Mouse (Mus musculus) R1 (cell line): ENCODE results near the gene Tex11.
A peak's percentile ranks its signal among the peaks of the same experiment; 100 is the strongest.

ENCODE experiments used
- DNase-seq: peaks from one replicate; pipeline ENCODE4 v3.0.0-alpha.2; 2018; ENCODE audit warnings: low read depth, low spot score

Gene Tex11

DNA sequence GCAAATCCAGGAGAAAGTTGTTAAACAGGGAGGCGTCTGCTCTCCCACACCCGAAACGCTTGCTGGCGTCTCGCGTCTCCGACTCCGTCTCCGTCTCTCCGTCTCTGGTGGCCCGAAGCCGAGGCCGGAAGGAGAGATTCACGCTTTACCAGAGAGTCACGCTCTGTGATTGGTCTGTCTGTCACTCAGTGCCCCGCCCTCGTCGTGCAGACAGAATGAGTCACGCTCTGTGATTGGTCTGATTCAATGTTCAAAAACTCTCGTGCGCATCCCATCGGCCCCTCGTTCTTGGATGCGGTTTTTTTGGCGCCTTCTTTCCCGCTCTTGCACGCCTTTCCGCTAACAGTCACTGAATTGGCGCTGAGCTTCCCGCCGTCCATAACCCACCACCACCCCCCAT is at the start of gene Tex11:
Gene Tex11, minus strand, starts transcription at position 127 of the 400 bp plus-strand sequence.
- DNase-seq = peak; percentile 81

DNA sequence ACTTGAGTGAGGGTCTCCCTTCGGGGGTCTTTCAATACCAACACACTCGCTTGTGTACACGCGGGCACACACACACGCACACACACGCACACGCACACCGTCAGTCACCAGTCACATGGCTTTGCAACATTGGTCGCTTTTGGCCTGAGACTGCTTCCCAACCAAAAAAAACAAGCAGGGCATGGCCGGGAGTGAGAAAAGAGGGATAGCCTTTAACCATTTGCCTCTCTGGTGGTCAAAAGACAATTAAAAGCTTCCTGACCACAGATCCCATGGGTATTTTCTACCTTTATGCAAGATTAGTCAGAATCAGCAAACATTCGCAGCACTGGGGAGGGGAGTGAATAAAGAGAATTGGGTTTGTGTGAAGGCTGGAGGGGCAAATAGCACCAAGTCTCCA is 26.5 kb upstream of the Tex11 start, which contains the start of gene Slc7a3:
Gene Slc7a3, minus strand, starts transcription at position 101 of the 400 bp plus-strand sequence.
- DNase-seq = no peak

DNA sequence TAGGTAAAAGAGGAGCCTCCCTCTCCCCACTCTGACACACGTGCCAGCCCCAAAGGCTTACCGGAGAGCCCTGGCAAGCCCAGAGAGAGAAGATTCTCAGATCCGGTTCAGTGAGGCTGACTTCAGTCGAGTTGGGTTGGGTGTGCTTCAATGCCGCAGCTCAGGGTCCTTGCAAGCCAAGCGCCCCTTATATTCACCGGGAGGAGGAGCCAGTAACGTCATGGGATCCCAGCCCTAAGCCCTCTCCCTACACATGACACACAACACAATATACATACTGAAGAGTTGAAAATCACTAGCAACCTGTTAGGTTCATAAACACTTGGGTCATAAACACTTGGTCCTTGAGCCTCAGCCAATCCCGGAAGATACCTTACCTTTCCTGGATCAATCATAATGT is 25.7 kb upstream of the Tex11 start:
- DNase-seq = peak; percentile 70

DNA sequence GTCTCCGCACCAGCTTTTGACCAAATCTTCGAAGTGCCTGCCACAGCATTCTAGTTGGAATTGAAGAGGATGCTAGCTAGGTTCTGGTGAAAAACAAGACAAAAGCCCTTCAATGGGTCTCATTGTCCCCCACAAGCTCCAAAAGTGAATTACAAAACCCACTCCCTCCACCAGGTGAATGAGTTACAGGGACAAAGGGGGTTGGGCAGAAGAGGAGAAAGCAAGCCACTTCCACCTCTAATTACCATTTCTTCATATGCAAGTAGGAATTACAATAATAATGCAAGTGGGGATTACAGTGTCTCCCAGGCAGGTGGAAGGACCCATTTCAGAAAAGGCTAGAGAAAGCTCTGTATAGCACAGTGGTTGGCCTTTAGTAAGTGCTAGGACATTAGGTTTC is 24.7 kb upstream of the Tex11 start:
- DNase-seq = peak; percentile 95

DNA sequence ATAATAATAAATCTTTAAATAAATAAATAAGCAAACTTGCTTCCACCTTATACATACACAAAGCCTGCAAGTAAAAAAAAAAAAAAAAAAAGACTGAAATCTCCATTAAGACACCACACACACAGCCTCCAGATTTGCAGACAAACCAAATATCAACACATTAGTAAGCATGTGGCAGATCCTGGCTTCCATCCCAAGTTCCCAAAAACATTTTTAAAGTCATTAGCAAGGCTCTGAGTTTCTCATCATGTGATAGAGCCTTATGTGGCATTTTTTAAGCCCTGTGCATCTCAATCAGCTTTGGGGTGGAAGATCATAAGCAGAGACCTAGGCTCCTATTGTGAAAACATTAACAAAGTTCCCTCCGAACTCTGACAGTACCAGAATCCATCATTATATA is 5.8 kb upstream of the Tex11 start:
- no peak for DNase-seq

DNA sequence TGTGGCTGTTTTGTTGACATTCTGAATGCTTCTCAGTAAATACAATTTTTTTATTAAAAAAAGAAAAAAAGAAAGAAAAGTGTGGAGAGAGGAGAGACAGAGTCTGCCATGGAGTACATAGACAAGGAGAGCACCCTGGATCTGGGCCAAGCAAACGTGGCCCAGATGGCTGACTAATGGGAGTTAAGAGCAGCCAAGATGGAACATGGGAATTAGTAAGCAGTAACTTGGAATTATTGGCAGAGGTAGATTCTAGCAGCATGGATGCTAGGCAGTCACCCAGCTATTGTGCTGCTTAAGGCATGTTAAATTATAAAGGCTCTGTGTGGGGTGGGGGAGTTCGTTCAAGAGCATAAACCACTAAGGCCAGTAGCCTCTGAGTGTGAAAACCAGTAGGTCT is 4.0 kb upstream of the Tex11 start:
- no peak for DNase-seq

DNA sequence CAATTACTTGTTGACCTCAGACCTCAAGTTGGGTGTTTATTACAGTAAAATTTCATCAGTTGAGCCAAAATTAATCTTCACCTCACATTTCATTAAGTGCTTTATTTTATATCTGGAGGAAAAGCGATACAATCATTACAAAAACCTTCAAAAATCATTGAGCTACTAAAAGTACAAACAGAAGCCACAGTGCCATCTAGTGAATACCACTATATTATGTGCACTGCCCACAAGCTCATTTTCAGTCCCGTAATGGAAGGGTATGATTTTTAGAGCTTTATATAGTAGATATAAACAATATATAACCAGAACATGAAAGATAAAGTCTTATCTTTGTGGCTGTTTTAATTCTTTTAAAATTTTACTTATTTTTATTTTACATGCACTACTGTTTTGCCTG is 115.8 kb downstream of the Tex11 start:
- no peak for DNase-seq

DNA sequence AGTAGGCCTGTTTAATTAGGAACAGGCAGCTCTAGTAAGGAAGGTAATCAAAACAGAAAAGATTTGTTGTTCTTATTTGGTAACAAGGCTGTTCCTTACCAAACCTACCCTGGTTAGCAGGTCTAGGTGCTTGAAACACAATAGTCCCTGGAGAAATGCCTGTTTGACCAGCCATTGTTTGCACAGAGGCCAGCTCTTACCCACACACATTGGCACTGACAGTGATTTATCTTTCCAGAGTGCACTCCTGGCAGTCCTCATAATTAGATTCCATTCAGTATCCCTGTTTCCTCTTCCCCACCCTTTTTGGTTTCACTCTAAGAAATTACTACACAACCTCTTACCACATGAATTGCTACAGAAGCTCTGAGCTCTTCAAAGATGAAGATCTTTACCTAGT is 220.3 kb downstream of the Tex11 start:
- DNase-seq = no peak

DNA sequence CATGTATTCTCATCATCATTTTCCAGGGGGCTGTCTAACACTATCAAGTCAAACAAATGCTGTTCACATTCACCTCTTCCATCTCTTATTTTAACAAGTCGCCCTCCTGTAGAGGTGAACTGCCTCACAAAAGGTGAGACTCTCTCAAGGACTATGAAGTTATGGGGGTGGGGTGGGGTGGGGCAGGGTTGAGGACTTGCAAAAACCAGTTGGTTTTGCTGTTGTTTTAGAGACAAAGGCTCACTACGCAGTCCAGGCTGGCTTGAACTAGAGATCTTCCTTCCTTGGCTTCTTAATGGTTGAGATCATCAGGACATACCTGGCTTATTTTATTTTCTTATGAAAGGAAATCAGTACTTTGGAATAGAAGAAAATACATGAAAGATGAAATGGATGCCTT is 226.7 kb downstream of the Tex11 start:
- DNase-seq = peak; percentile 49

DNA sequence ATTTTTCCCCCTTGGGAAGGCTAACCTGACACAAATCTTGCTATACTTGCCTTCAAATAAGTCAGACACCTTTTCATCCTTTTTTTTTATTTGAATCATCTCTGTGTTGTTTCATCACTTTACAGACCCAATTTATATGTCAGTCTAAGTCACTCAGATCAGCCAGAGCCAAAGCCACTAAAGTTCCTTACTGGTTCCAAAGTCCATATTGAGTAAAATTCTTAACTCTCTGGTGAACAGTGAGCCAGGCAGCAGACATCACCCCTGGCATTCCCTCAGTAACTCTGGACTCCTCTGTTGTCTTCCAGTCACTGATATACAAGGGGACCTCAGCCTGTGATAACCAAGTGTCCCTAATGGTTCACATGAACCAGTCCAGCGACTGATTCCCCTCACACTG is 233.9 kb downstream of the Tex11 start:
- DNase-seq = no peak

DNA sequence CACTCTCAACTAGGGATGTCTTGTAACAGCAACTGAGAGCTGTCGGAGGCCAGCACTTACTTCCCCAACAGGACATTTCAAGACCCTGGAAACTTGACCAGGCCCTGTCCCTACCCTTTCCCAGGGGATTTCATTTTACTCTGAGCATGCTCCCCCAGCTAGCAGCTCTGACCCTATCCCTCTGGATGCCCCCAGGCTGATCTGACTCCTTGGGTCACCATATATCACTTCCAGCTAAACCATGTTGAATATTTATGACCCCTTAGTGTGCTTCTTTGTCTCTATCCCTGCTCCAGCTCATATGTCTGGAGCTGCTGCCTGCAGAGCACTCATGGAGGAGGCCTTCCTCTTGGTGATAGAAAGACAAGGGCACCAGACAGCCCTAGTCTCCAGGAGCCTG is 238.3 kb downstream of the Tex11 start:
- DNase-seq = no peak

DNA sequence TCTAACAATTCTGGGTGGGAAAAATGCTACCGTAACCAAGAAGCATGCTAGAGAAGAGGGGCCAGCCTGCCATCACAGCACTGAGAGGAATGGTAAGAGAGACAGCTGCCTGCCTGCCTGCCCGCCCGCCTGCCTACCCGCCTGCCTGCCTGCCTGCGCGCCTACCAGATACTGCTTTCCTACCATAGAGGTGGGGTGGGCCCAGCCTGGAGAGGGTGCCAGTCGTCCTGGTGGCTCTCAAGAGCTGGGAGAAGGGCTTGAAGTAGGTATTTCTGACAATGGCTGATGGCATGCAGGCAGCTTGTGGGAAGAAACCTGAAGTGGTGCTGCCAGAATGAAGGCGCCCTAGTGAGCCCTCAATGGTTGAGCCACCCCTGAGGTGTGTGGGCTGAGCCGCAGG is 240.8 kb downstream of the Tex11 start:
- DNase-seq = no peak

DNA sequence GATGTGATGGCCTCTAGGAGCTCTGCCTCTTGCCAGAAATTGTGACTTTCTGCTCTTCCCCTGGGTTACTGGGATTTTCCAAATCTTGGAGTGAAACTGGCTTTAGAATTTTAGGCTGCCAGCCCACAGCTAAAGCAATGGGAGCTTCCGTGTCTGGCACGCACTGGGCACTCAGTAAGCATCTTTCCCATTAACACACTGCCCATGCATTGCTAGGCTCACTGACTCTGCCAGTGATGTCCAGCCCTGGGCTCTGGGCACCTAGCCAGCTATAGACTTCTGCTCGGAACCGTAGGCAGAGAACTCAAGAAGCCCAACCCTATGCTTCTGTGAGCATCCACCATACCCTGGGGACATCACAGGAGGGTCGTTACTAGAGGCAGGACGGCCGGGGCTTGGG is 243.7 kb downstream of the Tex11 start:
- DNase-seq = no peak

DNA sequence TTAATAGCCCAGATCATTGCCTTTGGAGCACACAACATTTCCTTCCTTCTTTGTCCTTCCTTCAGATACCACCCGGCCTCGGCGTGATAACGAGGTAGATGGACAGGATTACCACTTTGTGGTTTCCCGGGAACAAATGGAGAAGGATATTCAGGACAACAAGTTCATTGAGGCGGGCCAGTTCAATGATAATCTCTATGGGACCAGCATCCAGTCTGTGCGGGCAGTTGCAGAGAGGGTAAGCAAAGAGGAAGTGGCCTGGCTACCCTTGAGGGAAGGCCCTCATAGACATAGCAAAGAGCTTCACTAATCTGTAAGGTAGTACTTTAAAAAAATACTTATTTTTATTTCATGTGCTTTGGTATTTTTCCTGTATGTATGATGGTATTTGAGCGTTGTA is 245.3 kb downstream of the Tex11 start:
- DNase-seq = no peak

DNA sequence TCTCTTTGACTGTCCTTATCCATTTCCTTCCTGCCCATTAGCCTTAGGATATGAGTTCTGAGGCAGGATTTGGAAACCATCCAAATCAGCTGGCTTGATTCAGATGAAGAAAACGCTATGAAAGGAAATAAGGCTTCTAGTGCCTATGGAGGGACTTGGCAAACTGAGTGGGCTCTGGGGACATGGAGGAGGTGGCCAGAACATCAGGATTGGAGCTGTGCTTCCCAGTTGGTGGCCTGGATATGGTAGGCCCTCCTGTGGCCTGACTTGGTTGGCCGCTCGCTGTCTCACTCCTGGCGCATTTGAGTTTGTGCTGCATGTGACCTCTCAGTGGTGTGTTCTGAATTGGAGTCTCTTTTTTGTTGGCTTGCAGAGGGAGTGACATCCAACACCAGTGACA is 248.3 kb downstream of the Tex11 start:
- DNase-seq = no peak

DNA sequence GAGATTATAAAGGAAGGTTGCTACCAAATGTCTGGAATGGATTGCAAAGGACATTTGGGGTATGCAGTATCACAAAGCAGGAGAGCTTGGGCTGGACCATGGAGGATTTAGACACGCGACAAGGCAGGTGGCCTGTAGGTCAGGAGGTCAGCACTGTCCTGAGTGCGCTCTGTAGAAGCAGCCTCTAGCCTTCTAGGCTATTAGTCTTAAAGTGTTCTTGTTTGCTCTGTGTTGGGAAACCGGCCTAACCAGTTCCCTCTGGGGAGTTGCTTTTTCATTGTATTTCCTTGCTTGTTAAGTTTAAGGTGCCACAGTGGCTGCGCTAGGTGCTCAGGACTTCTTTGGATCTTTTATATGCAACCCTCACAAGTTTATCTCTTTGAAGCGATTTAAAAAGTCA is 257.4 kb downstream of the Tex11 start:
- DNase-seq = peak; percentile 25

DNA sequence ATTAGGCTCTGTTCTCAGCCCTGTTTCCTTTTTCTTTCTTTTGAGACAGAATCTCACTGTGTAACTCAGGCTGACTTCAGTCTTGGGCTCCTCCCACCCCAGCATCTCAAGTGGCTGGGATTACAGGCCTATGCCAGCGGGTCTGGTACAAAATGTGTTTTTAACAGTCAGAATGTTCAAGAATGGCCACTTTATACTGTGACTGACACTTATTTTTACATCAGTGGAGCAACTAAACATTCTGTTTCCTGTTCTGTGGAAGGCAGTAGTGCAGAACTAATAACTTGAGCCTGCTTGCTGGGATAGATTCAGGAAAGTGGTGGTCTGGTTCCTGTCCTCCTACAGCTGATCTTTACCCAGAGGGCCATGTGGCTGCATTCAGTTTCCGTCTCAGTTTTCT is 258.8 kb downstream of the Tex11 start:
- no peak for DNase-seq

DNA sequence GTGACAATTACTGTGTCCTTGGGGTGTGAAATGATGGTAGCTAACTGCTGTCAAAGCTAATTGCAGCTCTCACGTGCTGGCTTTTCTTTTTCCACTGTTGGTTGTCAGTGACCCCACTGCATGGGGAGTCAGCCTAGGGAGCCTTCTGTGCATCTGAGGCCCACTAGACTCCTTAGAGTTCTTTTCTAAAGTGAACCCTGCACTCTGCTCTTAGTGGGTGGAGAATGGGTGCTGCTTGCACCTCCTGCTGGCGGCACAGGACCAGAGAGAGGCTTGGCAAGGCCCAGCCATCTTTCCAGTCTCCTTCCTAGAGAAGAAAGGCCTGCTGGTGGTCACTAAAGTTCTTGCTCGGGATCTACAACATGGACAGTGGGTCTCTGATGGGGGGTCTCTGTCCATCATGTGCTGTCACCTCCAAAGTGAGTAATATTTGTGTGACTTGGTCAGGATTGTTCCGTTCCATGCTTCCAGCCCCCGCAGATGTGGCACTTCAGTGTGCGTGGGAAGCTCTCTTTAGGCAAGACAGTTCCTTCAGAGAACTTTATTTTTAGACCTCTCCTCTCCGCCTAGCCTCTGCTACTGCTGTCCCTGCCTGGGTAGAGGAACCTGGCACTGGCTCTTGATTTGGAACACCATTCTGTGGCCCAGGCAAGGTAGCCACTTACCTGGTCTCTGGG is 261.5 kb downstream of the Tex11 start:
- no peak for DNase-seq

DNA sequence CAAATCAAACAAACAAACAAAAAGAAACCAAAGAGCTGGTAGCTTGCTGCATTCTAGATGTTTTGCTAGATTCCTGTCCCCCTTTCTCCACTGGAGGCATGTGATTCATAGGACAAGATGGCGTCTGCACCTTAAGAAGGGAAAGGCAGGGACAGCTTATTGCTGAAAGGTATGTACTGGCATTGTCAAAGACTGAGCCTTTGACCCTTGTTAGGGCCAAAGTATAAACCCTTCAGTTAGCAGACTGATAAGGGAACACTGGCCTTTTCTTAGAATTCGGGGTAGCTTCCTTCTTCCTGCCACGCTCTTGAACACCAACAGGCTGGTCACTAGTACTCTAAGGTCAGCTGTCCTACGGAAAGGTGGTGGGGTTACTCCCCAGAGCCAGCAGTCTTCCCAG is 262.1 kb downstream of the Tex11 start:
- no peak for DNase-seq

DNA sequence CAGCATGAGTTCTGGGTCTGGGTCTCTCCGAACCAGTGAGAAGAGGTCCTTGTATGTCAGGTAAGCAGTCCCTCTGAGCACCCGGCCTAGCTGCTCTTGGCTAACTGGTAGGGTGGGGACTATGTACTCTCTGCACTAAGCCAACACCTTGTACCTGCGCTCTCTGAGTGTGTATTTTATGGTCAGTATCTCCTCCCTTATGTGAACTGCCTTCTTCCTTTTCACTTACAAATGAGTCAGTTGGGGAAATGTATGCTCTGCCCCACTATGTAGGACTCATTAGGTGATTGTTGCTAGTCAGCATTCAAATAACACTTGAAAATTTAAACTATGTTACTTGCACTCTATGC is 262.8 kb downstream of the Tex11 start:
- no peak for DNase-seq

DNA sequence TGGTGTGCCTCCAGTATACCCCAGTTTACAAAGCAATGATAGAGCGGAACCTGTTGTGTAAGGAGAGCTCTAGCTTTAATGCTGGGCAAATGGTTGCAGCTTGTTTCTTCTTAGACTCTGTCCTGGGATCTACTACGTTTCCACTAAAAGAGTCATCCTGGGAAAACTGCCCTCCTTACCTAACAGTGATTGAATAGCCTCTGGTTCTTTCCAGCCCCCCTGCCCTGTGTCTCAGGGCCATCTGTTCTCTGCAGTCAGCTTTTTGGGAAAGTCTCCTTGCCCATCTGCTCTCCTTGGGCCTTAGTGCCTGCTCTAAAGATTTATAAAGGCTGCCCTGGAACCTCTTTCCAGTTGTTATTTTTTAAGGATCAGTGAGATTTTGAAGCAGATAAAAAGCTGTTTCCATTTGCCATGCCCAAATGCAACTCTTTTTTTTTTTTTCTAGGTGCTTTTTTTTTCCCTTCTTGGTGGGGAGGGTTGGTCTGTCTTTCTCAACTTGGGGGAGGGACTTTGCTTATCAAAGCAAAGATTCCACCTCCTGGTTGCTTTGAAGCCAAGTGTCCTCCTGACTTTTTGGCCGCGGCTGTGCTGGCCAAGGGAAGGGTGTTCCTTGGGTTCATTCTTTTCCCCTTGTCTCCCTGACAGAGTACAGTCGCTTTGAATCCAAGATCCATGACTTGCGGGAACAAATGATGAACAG is 263.3 kb downstream of the Tex11 start:
- DNase-seq = no peak

DNA sequence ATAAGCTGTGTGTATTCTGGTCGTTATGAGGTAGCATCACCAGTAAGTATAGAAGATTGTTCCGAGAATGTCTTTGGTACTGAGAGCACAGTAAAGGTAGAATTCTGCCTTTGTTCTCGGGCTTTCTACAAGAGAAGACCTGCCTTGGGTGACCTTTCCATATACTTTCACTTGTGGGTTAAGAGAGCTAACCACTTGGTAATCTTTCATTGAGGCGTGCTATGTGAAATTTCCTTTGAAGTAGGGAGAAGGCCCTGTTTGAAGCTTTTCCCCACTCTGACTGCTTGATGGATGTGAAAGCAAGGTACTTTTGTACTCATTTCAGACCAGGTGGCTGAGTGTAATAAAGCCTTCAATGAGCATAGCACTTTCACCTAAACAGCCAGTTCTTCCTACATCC is 270.1 kb downstream of the Tex11 start:
- no peak for DNase-seq
